Mouse (Mus musculus) forebrain, embryonic 13.5 days (tissue): ENCODE measurements around the gene Rnf149. TPM values are rescaled to one million over a fixed set of nuclear protein-coding genes. Genes with fewer than 3 reads are reported as not detected.

Experiments
- ATAC-seq: fragments of 200-750 bp; cut with Nextera tagmentation; 2 replicates; pipeline ENCODE4 v1.8.0; 2017
- H3K27ac ChIP-seq: fragments of 300-500 bp; sonication (generic); 2 replicates; pipeline ENCODE4 v1.5.1; 2015; ENCODE audit warnings: inconsistent platforms, mild to moderate bottlenecking, moderate library complexity
- H3K27me3 ChIP-seq: fragments of 300-500 bp; sonication (generic); 2 replicates; pipeline ENCODE4 v1.6.1; 2015; ENCODE audit warnings: mild to moderate bottlenecking, inconsistent platforms
- H3K36me3 ChIP-seq: fragments of 300-500 bp; sonication (generic); 2 replicates; pipeline ENCODE4 v1.6.1; 2015; ENCODE audit warnings: mild to moderate bottlenecking, inconsistent platforms; ENCODE audit not compliant: poor library complexity, severe bottlenecking
- H3K4me1 ChIP-seq: fragments of 300-500 bp; sonication (generic); 2 replicates; pipeline ENCODE4 v1.6.1; 2015; ENCODE audit warnings: inconsistent platforms
- H3K4me2 ChIP-seq: fragments of 300-500 bp; sonication (generic); 2 replicates; pipeline ENCODE4 v1.6.1; 2015; ENCODE audit warnings: inconsistent platforms, mild to moderate bottlenecking, moderate library complexity
- H3K4me3 ChIP-seq: fragments of 300-500 bp; sonication (generic); 2 replicates; pipeline ENCODE4 v1.5.1; 2015; ENCODE audit warnings: mild to moderate bottlenecking, inconsistent platforms
- H3K9ac ChIP-seq: fragments of 300-500 bp; sonication (generic); 2 replicates; pipeline ENCODE4 v1.6.1; 2015; ENCODE audit warnings: mild to moderate bottlenecking, inconsistent platforms
- H3K9me3 ChIP-seq: fragments of 300-500 bp; sonication (generic); replicated peaks from 2 replicates; pipeline ENCODE4 v1.6.1; 2016; ENCODE audit warnings: inconsistent platforms
- WGBS: fragments of 180-500 bp; shearing (Covaris S2); methylation state at CpG from one replicate; pipeline ENCODE4 v1.1.7; 2015; 5-methylcytosine and 5-hydroxymethylcytosine counted together
- polyA plus RNA-seq: library from polyadenylated mRNA; unstranded; fragments of >200 nt; fragmentation: Nextera tagmentation; extraction: Ambion mirVana; gene quantifications from 2 replicates; pipeline ENCODE4 v1.2.1, GENCODE M21; 2015

Gene Rnf149
- polyA plus RNA-seq, 1 experiment from 2014 or later = 20.0 TPM

- H3K36me3 ChIP-seq = peaks cover 37% of the 10 kb centered on the region
- H3K9ac ChIP-seq = peak overlapping the region; percentile 95
- H3K27ac ChIP-seq = no peak overlapping the region
- ATAC-seq = no peak
- H3K27me3 ChIP-seq = no peaks in the 10 kb centered on the region
- no peaks in the 10 kb centered on the region for H3K9me3 ChIP-seq
- H3K4me3 ChIP-seq = peak overlapping the region; percentile 96
- H3K4me2 ChIP-seq = peak overlapping the region; percentile 85
- peaks cover 20% of the 10 kb centered on the region for H3K4me1 ChIP-seq
- 40% methylated on average over 7 of the region's 7 CpGs for WGBS
These were observed 40.5 kb downstream of the Rnf149 start for GRCm38 (mm10) chr1:39536701-39537100.

DNA sequence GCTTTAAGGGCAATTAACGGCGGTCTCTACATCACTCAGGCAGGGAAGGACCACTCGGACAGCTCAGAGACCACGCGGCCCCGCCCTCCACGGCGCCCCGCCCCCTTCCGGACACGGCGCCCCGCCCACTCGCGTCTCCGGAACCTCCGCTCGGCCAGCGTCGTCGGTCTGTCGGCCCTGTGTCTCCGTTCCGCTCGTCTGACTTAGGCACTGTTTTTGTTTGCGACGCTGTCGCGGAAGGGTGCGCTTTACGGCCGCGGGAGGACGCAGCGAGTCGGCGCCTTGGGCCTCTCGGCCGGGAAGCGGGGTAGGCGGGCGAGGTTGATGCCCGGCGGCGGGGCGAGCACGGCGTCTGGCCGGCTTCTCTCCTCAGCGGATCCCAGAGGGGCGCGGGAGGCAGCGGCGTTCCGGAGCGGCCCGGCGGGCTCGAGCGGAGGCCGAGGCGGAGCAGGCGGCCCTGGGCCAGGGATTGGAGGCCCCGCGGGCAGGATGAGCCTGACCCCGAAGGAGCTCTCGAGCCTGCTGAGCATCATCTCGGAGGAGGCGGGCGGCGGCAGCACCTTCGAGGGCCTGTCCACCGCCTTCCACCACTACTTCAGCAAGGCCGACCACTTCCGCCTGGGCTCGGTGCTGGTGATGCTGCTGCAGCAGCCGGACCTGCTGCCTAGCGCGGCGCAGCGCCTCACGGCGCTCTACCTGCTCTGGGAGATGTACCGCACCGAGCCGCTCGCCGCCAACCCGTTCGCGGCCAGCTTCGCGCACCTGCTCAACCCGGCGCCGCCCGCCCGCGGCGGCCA lies 41.5 kb downstream of the Rnf149 start:
- peak; percentile 95 for ATAC-seq
- Histone ChIP-seq H3K4me2 (peak overlapping the region; percentile 85), H3K4me1 (peaks cover 20% of the 10 kb centered on the region), H3K4me3 (peak overlapping the region; percentile 96), H3K36me3 (peaks cover 29% of the 10 kb centered on the region), H3K27ac (peak overlapping the region; percentile 89), H3K27me3 (no peaks in the 10 kb centered on the region), H3K9ac (peak overlapping the region; percentile 95), H3K9me3 (no peaks in the 10 kb centered on the region)
- WGBS = under 1% methylated on average over 80 of the region's 100 CpGs

DNA sequence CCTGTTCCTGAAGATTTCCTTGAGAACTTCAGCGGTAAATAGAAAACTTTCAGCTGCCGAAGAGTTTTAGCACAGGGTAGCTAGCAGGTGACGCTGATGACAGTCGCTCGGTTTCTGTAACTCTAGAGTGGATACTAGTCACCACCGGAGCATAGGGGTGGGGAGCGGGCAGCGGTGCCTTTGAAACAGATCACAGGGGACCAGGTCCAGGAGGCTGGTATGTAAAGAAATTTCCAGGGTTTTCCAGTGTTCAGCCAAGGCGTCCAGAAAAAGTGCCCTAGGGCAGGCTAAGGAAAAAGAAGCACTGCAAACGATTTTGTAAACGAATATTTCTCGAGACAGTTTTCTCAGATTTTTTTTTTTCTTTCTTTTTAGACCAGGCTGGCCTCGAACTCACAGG lies 42.4 kb downstream of the Rnf149 start, which contains the start of gene Cnot11:
Cnot11 (plus strand) TSS at position 162 of the 400 bp plus-strand sequence.
- Histone ChIP-seq H3K4me3 (peak within 1 kb of the TSS; percentile 96), H3K27me3 (no peaks in the 10 kb centered on the region), H3K27ac (peak within 1 kb of the TSS; percentile 89), H3K36me3 (peaks cover 20% of the 10 kb centered on the region), H3K4me1 (peaks cover 20% of the 10 kb centered on the region), H3K4me2 (peak within 1 kb of the TSS; percentile 85), H3K9ac (peak within 1 kb of the TSS; percentile 95), H3K9me3 (no peaks in the 10 kb centered on the region)
- no peak for ATAC-seq
- 30% methylated on average over 13 of the region's 13 CpGs for whole genome bisulfite sequencing

DNA sequence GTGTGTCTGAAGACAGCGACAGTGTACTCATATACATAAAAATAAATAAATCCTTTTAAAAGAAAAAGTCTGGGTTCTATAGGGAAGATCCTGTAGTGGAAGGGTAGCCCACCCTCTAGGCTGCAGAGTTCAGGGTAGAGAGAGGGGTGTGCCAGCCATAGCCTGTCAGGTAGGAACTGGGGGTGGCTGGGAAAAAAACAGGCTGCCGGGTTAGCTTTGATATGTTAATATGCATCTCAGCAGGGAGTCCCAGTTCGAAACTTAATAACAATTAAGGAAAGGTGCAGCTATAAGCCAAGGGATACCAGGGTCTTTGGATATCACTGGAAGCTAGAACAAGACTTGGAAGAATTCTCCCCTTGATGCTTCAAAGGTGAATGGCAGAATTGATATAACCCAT lies 43.3 kb downstream of the Rnf149 start:
- Histone ChIP-seq H3K9me3 (no peaks in the 10 kb centered on the region), H3K36me3 (peaks cover 11% of the 10 kb centered on the region), H3K27ac (no peak overlapping the region), H3K27me3 (no peaks in the 10 kb centered on the region), H3K4me2 (no peak overlapping the region), H3K4me1 (peaks cover 20% of the 10 kb centered on the region), H3K9ac (no peak overlapping the region), H3K4me3 (no peak overlapping the region)
- no peak for ATAC-seq
- 28% methylated on average over 3 of the region's 3 CpGs for WGBS

DNA sequence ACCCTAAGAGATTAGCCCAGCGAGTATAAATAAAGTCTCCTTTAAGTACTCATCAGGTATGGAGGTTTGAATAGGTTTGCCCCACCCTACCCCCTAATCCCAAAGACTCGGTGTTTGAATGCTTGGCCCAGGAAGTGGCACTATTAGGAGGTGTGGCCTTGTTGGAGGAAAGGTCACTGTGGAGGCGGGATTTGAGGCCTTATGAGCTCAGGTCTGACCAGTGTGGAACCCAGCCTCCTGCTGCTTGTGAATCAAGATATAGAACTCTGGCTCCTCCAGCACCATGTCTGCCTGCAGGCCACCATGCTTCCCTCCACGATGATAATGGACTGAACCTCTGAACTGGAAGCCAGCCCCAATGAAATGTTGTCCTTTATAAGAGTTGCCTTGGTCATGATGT lies 46.2 kb downstream of the Rnf149 start:
- Histone ChIP-seq H3K9ac (no peak overlapping the region), H3K4me1 (0 out of 2 replicates have a peak, but pooled peaks cover under 1% of the 10 kb centered on the region), H3K27ac (no peak overlapping the region), H3K9me3 (no peaks in the 10 kb centered on the region), H3K36me3 (no peaks in the 10 kb centered on the region), H3K4me3 (no peak overlapping the region), H3K27me3 (no peaks in the 10 kb centered on the region), H3K4me2 (no peak overlapping the region)
- no peak for ATAC-seq
- 70% methylated on average over 4 of the region's 4 CpGs for WGBS

DNA sequence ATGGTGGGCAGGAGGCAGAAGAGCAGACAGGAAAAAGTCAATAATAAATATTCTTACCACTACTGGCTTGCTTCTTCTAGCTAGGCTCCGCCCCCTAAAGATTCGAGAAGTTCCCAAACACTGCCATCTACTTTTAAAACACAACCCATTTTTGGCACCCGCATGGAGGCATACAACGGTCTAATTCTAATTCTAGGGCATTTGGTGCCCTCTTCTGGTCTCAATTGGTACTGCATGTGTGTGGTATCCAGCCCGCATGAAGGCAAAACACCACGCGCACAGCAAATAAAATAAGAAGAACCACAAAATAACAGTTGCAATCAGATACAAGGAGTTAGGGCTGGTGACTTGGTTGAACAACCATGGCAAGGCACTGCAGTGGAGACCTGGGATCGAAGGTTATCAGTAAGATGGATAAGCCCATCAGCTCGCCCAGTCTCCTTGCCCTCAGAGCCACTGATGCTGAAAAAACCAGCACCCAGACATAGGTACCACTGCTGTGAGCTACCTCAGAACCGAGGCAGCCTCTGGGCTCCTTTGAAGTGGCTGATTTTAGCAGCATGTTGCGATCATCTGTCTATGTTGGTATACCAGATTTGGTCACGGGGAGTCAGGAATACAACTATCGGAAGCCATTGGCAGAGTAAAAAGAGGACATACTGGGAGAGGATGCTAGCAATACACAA lies 46.8 kb downstream of the Rnf149 start:
- Histone ChIP-seq H3K9ac (no peak overlapping the region), H3K36me3 (no peaks in the 10 kb centered on the region), H3K27ac (no peak overlapping the region), H3K9me3 (no peaks in the 10 kb centered on the region), H3K4me1 (no peaks in the 10 kb centered on the region), H3K27me3 (no peaks in the 10 kb centered on the region), H3K4me2 (no peak overlapping the region), H3K4me3 (no peak overlapping the region)
- peak; percentile 5; the same call in 1 of the 2 replicates for ATAC-seq
- 38% methylated on average over 13 of the region's 13 CpGs for WGBS

DNA sequence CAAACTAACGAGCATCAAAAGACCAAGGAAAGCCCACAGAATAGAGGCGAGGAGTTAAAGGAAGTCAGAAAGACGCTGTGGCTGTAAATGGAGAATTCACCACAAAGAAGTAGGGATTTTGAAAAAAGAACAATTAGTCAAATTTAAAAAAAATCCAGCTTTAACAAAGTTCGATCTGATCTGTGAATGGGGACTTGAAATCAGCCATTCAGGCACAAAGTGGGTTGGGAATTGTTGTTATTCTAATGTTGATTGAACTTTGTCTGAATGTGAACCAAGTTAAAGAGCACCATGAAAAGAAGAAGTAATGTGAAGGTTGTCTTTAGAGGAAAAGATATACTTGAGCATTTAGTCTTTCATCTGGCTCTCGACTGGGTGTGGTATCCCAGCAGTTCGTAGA lies 48.9 kb downstream of the Rnf149 start:
- Histone ChIP-seq H3K36me3 (no peaks in the 10 kb centered on the region), H3K4me2 (no peak overlapping the region), H3K9ac (no peak overlapping the region), H3K4me3 (no peak overlapping the region), H3K9me3 (no peaks in the 10 kb centered on the region), H3K27ac (no peak overlapping the region), H3K27me3 (no peaks in the 10 kb centered on the region), H3K4me1 (no peaks in the 10 kb centered on the region)
- WGBS = 32% methylated on average over 6 of the region's 6 CpGs
- no peak for ATAC-seq

DNA sequence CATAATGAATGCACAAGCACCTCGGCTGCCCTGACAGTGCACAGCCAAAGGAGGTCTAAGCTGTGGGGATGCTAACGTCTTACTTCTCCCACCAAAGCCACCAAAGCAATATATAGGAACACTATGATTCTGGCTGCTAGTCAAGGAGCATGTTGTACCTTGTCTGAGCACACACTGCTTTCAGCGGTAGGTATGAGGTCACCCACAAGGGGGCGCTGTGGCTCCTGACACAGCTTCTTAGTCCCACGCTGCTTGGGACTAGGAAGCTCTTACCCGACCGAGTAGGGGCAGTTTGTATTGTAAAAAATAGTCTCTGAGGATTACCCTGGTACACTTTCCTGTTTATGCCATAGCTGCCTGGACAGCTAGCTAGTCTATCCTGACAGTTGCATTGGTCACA lies 49.8 kb downstream of the Rnf149 start:
- Histone ChIP-seq H3K9me3 (no peaks in the 10 kb centered on the region), H3K9ac (no peak overlapping the region), H3K4me1 (no peaks in the 10 kb centered on the region), H3K27ac (no peak overlapping the region), H3K4me3 (no peak overlapping the region), H3K27me3 (no peaks in the 10 kb centered on the region), H3K36me3 (no peaks in the 10 kb centered on the region), H3K4me2 (no peak overlapping the region)
- ATAC-seq = no peak
- 12% methylated on average over 7 of the region's 7 CpGs for WGBS

GRCm38 (mm10) chr1:39526371-39527167 lies 50.6 kb downstream of the Rnf149 start:
- H3K27ac ChIP-seq = no peak overlapping the region
- H3K9me3 ChIP-seq = no peaks in the 10 kb centered on the region
- ATAC-seq = no peak
- H3K36me3 ChIP-seq = no peaks in the 10 kb centered on the region
- no peaks in the 10 kb centered on the region for H3K27me3 ChIP-seq
- no peaks in the 10 kb centered on the region for H3K4me1 ChIP-seq
- H3K4me2 ChIP-seq = no peak overlapping the region
- H3K9ac ChIP-seq = no peak overlapping the region
- WGBS = 87% methylated on average over 9 of the region's 9 CpGs
- H3K4me3 ChIP-seq = no peak overlapping the region

DNA sequence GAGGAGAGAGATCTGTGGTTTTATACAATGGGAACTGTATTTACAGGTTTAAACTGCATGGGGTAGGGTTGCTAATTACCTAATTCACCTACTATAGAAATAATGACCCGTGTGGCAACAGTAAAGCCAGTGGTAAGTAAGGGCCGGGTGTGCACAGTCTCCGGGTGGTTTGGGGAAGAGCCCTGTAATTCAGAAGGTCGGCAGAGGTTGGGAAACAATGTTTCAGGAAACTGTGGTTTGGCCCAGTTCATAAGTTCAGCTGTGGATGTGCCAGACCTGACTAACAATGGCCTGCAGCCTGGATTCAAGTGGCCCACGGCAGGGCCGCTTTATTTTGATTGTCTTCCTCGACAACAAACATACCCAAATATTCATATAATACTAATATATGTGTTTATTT lies 51.4 kb downstream of the Rnf149 start:
- Histone ChIP-seq H3K27me3 (no peaks in the 10 kb centered on the region), H3K4me3 (no peak overlapping the region), H3K9me3 (no peaks in the 10 kb centered on the region), H3K36me3 (no peaks in the 10 kb centered on the region), H3K9ac (no peak overlapping the region), H3K4me1 (no peaks in the 10 kb centered on the region), H3K27ac (no peak overlapping the region), H3K4me2 (no peak overlapping the region)
- 83% methylated on average over 7 of the region's 7 CpGs for WGBS
- ATAC-seq = no peak

DNA sequence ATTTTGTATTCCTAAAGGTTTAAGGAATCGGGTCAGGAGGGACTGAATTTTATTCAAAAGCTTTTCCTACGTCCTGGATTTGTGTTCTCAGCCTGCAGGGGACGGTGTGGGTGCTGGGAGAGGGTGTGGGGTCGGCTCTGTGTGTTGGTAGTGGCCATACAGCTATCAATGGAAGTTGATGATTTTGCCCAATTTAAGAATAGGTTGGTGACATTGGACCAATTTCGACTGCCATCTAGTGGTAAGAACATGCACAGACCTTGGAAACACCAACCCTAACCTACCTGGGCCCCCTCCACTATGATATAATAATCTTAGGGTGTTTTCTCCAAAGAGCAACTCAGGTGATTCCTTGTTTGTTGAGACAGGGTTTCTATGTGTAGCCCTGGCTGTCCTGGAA lies 54.7 kb downstream of the Rnf149 start:
- Histone ChIP-seq H3K36me3 (no peaks in the 10 kb centered on the region), H3K27ac (no peak overlapping the region), H3K9ac (no peak overlapping the region), H3K27me3 (no peaks in the 10 kb centered on the region), H3K4me1 (no peaks in the 10 kb centered on the region), H3K4me2 (no peak overlapping the region), H3K4me3 (no peak overlapping the region), H3K9me3 (0 out of 2 replicates have a peak, but pooled peaks cover 3% of the 10 kb centered on the region)
- 28% methylated on average over 5 of the region's 5 CpGs for WGBS
- ATAC-seq = 0 out of 2 replicates have a peak, but pooled peaks have one; percentile 13

- no peaks in the 10 kb centered on the region for H3K27me3 ChIP-seq
- no peaks in the 10 kb centered on the region for H3K36me3 ChIP-seq
- ATAC-seq = no peak
- 0 out of 2 replicates have a peak, but pooled peaks cover 3% of the 10 kb centered on the region for H3K9me3 ChIP-seq
- H3K9ac ChIP-seq = no peak overlapping the region
- no peak overlapping the region for H3K4me2 ChIP-seq
- H3K4me1 ChIP-seq = no peaks in the 10 kb centered on the region
- WGBS = 82% methylated on average over 7 of the region's 7 CpGs
- no peak overlapping the region for H3K27ac ChIP-seq
- H3K4me3 ChIP-seq = no peak overlapping the region
These were observed 55.9 kb downstream of the Rnf149 start for GRCm38 (mm10) chr1:39521326-39521725.
